Mouse (Mus musculus): ENCODE data around the gene Kcns3.

DNA sequence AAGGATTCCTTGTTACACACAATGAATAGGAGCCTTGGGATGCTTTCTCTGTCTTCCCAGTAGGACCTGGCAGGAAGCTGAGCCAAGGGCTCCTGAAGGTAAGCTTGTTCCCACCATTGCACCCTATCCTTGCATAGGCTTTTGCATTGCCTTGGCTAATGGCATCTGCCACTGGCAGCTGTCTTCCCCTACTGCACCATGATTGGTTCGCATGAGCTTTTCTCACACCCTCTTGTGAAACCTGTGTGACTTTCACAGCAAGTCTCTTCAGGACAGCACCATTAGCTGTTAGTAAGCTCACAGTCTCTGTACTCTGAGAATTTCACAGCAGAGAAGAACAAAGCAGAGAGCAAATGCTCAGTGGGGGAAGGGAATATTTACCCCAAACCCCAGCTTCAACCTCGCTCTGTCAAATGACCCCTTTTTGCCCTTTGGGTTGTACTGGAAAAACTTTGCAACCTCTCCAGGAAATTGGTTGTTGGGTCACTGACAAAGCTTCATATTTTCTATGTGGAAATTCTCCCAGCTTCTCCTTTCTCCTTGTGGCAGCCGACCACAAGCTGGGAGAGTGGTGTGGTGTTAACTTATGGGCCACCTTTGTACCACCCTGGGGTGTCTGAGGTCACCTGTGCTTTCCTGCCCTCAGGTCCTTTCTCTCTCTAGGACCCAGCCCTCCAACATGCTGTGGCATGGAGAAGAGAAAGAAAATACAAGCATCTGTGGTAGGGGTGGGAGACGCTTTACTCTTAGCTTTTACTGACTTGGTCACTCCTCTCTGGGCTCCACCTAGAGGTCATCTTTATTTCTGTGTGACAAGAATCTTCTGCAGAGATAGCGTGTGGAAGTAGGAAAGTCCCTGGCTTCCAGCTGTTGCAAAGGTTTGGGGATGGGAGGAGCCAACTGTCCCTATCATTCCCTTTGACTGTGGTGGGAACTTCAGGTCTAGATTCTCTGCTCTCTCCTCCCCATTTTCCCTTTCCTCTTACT is 26.8 kb upstream of the Kcns3 start:
- peak; percentile 33; the same call in 1 of the 2 replicates for TF ChIP-seq CTCF (IDR thresholded peaks at IDR 0.05)
- no peak for TF ChIP-seq EP300 (IDR thresholded peaks at IDR 0.05)

All from lung, postnatal 0 days (tissue).